Mouse (Mus musculus) inflammation-experienced regulatory T-cells, adult 6 months (primary cell): Measurements from ENCODE around the gene Cyb561d1. TPM values are rescaled to one million over a fixed set of nuclear protein-coding genes. Genes with fewer than 3 reads are reported as not detected.
A peak's percentile ranks its signal among the peaks of the same experiment; 100 is the strongest.
"Not testable (repeated sequence)": the region's sequence is repeated elsewhere in the genome, so short reads cannot be mapped to it uniquely, and the experiment has no call there.

Experiments
- ATAC-seq: one replicate; pipeline ENCODE4 v1.8.0; 2017
- polyA plus RNA-seq, 3 experiments: library from polyadenylated mRNA; unstranded; fragments of 100-300 nt; shearing (Covaris generic); gene quantifications; one replicate each; pipeline ENCODE4 v1.2.1; 2017

The Cyb561d1 gene
- polyA plus RNA-seq = 1 to 10 TPM; 6.6 to 7.3 (median 7.1) TPM

GRCm38 (mm10) chr3:108200329-108201323 lies at the start of gene Cyb561d1:
TSS of gene Cyb561d1 (minus strand) at chr3:108201212.
- ATAC-seq = peak; percentile 94

GRCm38 (mm10) chr3:108246857-108247256 lies 45.8 kb upstream of the Cyb561d1 start:
- no peak for ATAC-seq

GRCm38 (mm10) chr3:108241243-108241839 lies 40.3 kb upstream of the Cyb561d1 start:
- ATAC-seq = no peak

GRCm38 (mm10) chr3:108237474-108238102 lies 36.6 kb upstream of the Cyb561d1 start:
- not testable (repeated sequence) for ATAC-seq

GRCm38 (mm10) chr3:108231646-108232045 lies 30.6 kb upstream of the Cyb561d1 start:
- no peak for ATAC-seq

- ATAC-seq = no peak
These were observed 26.5 kb upstream of the Cyb561d1 start for GRCm38 (mm10) chr3:108227521-108227920.

GRCm38 (mm10) chr3:108226558-108227350 lies 25.7 kb upstream of the Cyb561d1 start, which contains the start of gene Sypl2:
TSS of gene Sypl2 (minus strand) at chr3:108226648.
- ATAC-seq = peak; percentile 38

- ATAC-seq = peak; percentile 22
These were observed 24.9 kb upstream of the Cyb561d1 start for GRCm38 (mm10) chr3:108225711-108226557.

- ATAC-seq = no peak
These were observed 19.6 kb upstream of the Cyb561d1 start for GRCm38 (mm10) chr3:108220661-108221060.

- no peak for ATAC-seq
These were observed 13.7 kb upstream of the Cyb561d1 start for GRCm38 (mm10) chr3:108214734-108215133.

- ATAC-seq = no peak
These were observed 11.4 kb upstream of the Cyb561d1 start for GRCm38 (mm10) chr3:108212406-108212805.

- no peak for ATAC-seq
These were observed 10.8 kb upstream of the Cyb561d1 start for GRCm38 (mm10) chr3:108211845-108212244.

- peak; percentile 84 for ATAC-seq
These were observed 9.7 kb upstream of the Cyb561d1 start, which contains the start of gene Atxn7l2 for GRCm38 (mm10) chr3:108210771-108211139. TSS of gene Atxn7l2 (minus strand) at chr3:108210934.

GRCm38 (mm10) chr3:108209946-108210770 lies 9.1 kb upstream of the Cyb561d1 start:
- peak; percentile 94 for ATAC-seq

GRCm38 (mm10) chr3:108209536-108209935 lies 8.5 kb upstream of the Cyb561d1 start:
- ATAC-seq = no peak

GRCm38 (mm10) chr3:108209001-108209400 lies 8.0 kb upstream of the Cyb561d1 start:
- no peak for ATAC-seq

- ATAC-seq = no peak
These were observed 5.8 kb upstream of the Cyb561d1 start for GRCm38 (mm10) chr3:108206731-108207375.

- ATAC-seq = no peak
These were observed 4.6 kb upstream of the Cyb561d1 start for GRCm38 (mm10) chr3:108205601-108206000.

- ATAC-seq = no peak
These were observed 3.5 kb upstream of the Cyb561d1 start for GRCm38 (mm10) chr3:108204470-108204869.
